Mouse (Mus musculus): ENCODE measurements around the gene Pigv. TPM values are rescaled to one million over a fixed set of nuclear protein-coding genes. Genes with fewer than 3 reads are reported as not detected.

The Pigv gene
- polyA plus RNA-seq, 1 experiment, result 17.6 TPM

GRCm38 (mm10) chr4:133659497-133660192, 12.8 kb downstream of the Pigv start:
- no peak for TF ChIP-seq GATA1 (IDR thresholded peaks at IDR 0.05; ENCODE audit: low read length)

GRCm38 (mm10) chr4:133658729-133659128, 13.7 kb downstream of the Pigv start:
- no peak for TF ChIP-seq GATA1 (IDR thresholded peaks at IDR 0.05; ENCODE audit: low read length)

- TF ChIP-seq GATA1 (IDR thresholded peaks at IDR 0.05; ENCODE audit: low read length), result no peak
These were observed 14.5 kb downstream of the Pigv start for GRCm38 (mm10) chr4:133657829-133658458.

GRCm38 (mm10) chr4:133656997-133657396, 15.4 kb downstream of the Pigv start:
- no peak for TF ChIP-seq GATA1 (IDR thresholded peaks at IDR 0.05; ENCODE audit: low read length)

- TF ChIP-seq GATA1 (IDR thresholded peaks at IDR 0.05; ENCODE audit: low read length), result no peak
These were observed 16.2 kb downstream of the Pigv start for GRCm38 (mm10) chr4:133656294-133656693.

GRCm38 (mm10) chr4:133652746-133653145, 19.7 kb downstream of the Pigv start:
- TF ChIP-seq GATA1 (IDR thresholded peaks at IDR 0.05; ENCODE audit: low read length), result no peak

GRCm38 (mm10) chr4:133651986-133652385, 20.5 kb downstream of the Pigv start:
- no peak for TF ChIP-seq GATA1 (IDR thresholded peaks at IDR 0.05; ENCODE audit: low read length)

- no peak for TF ChIP-seq GATA1 (IDR thresholded peaks at IDR 0.05; ENCODE audit: low read length)
These were observed 21.0 kb downstream of the Pigv start for GRCm38 (mm10) chr4:133651445-133651844.

GRCm38 (mm10) chr4:133649989-133650699, 22.3 kb downstream of the Pigv start, which contains the start of gene Zdhhc18:
Zdhhc18 (minus strand) TSS chr4:133650154.
- no peak for TF ChIP-seq GATA1 (IDR thresholded peaks at IDR 0.05; ENCODE audit: low read length)

- no peak for TF ChIP-seq GATA1 (IDR thresholded peaks at IDR 0.05; ENCODE audit: low read length)
These were observed 26.8 kb downstream of the Pigv start for GRCm38 (mm10) chr4:133645680-133646079.

- TF ChIP-seq GATA1 (IDR thresholded peaks at IDR 0.05; ENCODE audit: low read length), result no peak
These were observed 27.3 kb downstream of the Pigv start for GRCm38 (mm10) chr4:133645195-133645594.

- TF ChIP-seq GATA1 (IDR thresholded peaks at IDR 0.05; ENCODE audit: low read length), result no peak
These were observed 38.4 kb downstream of the Pigv start for GRCm38 (mm10) chr4:133634043-133634410.

- TF ChIP-seq GATA1 (IDR thresholded peaks at IDR 0.05; ENCODE audit: low read length), result no peak
These were observed 39.0 kb downstream of the Pigv start for GRCm38 (mm10) chr4:133633332-133634042.

- no peak for TF ChIP-seq GATA1 (IDR thresholded peaks at IDR 0.05; ENCODE audit: low read length)
These were observed 39.7 kb downstream of the Pigv start for GRCm38 (mm10) chr4:133632483-133633327.
